Mouse (Mus musculus) kidney, adult 18-20 months (tissue): ENCODE measurements around the gene Lyrm1.

Source experiments
- DNase-seq: peaks from one replicate; pipeline ENCODE4 v3.0.0; 2021

The Lyrm1 gene

GRCm38 (mm10) chr7:119892742-119893141 is 2.9 kb upstream of the Lyrm1 start:
- DNase-seq, result no peak

GRCm38 (mm10) chr7:119894818-119895544 is 680 bp upstream of the Lyrm1 start:
- no peak for DNase-seq

- DNase-seq, result no peak
Measured at GRCm38 (mm10) chr7:119897521-119898109, 2.0 kb downstream of the Lyrm1 start.

- DNase-seq, result no peak
Measured at GRCm38 (mm10) chr7:119898247-119898856, 2.7 kb downstream of the Lyrm1 start.

- no peak for DNase-seq
Measured at GRCm38 (mm10) chr7:119899386-119900057, 3.9 kb downstream of the Lyrm1 start.

- DNase-seq, result no peak
Measured at GRCm38 (mm10) chr7:119906523-119907215, 11.0 kb downstream of the Lyrm1 start.

- no peak for DNase-seq
Measured at GRCm38 (mm10) chr7:119911727-119912126, 16.1 kb downstream of the Lyrm1 start.

GRCm38 (mm10) chr7:119920457-119920856 is 24.8 kb downstream of the Lyrm1 start:
- no peak for DNase-seq

- DNase-seq, result no peak
Measured at GRCm38 (mm10) chr7:119921054-119921453, 25.4 kb downstream of the Lyrm1 start.

GRCm38 (mm10) chr7:119928783-119929440 is 33.3 kb downstream of the Lyrm1 start:
- DNase-seq, result no peak

- DNase-seq, result no peak
Measured at GRCm38 (mm10) chr7:119936321-119936720, 40.7 kb downstream of the Lyrm1 start.

GRCm38 (mm10) chr7:119937036-119937435 is 41.4 kb downstream of the Lyrm1 start:
- DNase-seq, result no peak

GRCm38 (mm10) chr7:119941569-119941968 is 45.9 kb downstream of the Lyrm1 start:
- peak; percentile 79 for DNase-seq

GRCm38 (mm10) chr7:119954047-119954446 is 58.4 kb downstream of the Lyrm1 start:
- DNase-seq, result no peak

- DNase-seq, result no peak
Measured at GRCm38 (mm10) chr7:119957421-119957820, 61.8 kb downstream of the Lyrm1 start.

GRCm38 (mm10) chr7:119959091-119959490 is 63.4 kb downstream of the Lyrm1 start:
- DNase-seq, result no peak

- no peak for DNase-seq
Measured at GRCm38 (mm10) chr7:119959491-119959890, 63.8 kb downstream of the Lyrm1 start.

- DNase-seq, result peak; percentile 53
Measured at GRCm38 (mm10) chr7:119960006-119960405, 64.3 kb downstream of the Lyrm1 start.

GRCm38 (mm10) chr7:119960546-119960945 is 64.9 kb downstream of the Lyrm1 start:
- DNase-seq, result no peak

- DNase-seq, result peak; percentile 68
Measured at GRCm38 (mm10) chr7:119961107-119961506, 65.4 kb downstream of the Lyrm1 start.

GRCm38 (mm10) chr7:119965205-119965604 is 69.5 kb downstream of the Lyrm1 start:
- no peak for DNase-seq

- DNase-seq, result no peak
Measured at GRCm38 (mm10) chr7:119965651-119966395, 70.2 kb downstream of the Lyrm1 start.
